12 mouse cellular contexts compared by ENCODE assay signal in genomic region chr19:47188515-47189128, GRCm38 (mm10). TPM values are rescaled to one million over a fixed set of nuclear protein-coding genes. Genes with fewer than 3 reads are reported as not detected.
DNase-seq lines count a peak whose midpoint lies in the region; ATAC-seq and TF ChIP-seq lines count a peak whose summit lies in the region.
"Had no signal": no experiment of that assay in that cellular context is flagged by ENCODE, and none has a peak within 500 bp of the region (broad histone marks: within the 10 kb centered on the region; RNA-seq: fewer than 3 reads in every experiment).

No protein-coding gene starts in this region.

- H3K27me3 ChIP-seq in heart, embryonic 15.5 days = no peaks in the 10 kb centered on the region
- H3K27me3 ChIP-seq in heart, adult 2 months (ENCODE audit: control insufficient read depth, insufficient read depth, low read length) = no peaks in the 10 kb centered on the region
- no peaks in the 10 kb centered on the region for H3K27me3 ChIP-seq in forebrain, embryonic 10.5 days (ENCODE audit: poor library complexity, severe bottlenecking)
- no peaks in the 10 kb centered on the region for H3K27me3 ChIP-seq in midbrain, embryonic 13.5 days

- no peaks in the 10 kb centered on the region for H3K4me1 ChIP-seq in heart, embryonic 15.5 days (replicated peaks)
- H3K4me1 ChIP-seq in heart, adult 2 months (ENCODE audit: control insufficient read depth, insufficient read depth, low read length) = no peaks in the 10 kb centered on the region
- H3K4me1 ChIP-seq in forebrain, embryonic 10.5 days = peaks cover 29% of the 10 kb centered on the region
- peaks cover 18% of the 10 kb centered on the region for H3K4me1 ChIP-seq in midbrain, embryonic 13.5 days (replicated peaks)

- H3K27ac ChIP-seq in heart, embryonic 15.5 days = no peak overlapping the region
- no peak overlapping the region for H3K27ac ChIP-seq in heart, adult 2 months
- peak overlapping the region; percentile 44; the same call in 1 of the 2 replicates for H3K27ac ChIP-seq in forebrain, embryonic 10.5 days
- peak overlapping the region; percentile 56 for H3K27ac ChIP-seq in midbrain, embryonic 13.5 days

- no peak overlapping the region for H3K4me3 ChIP-seq in heart, embryonic 15.5 days
- no peak overlapping the region for H3K4me3 ChIP-seq in heart, adult 2 months
- no peak overlapping the region for H3K4me3 ChIP-seq in forebrain, embryonic 10.5 days
- H3K4me3 ChIP-seq in midbrain, embryonic 13.5 days (replicated peaks) = no peak overlapping the region

- no peaks in the 10 kb centered on the region for H3K9me3 ChIP-seq in heart, embryonic 15.5 days (replicated peaks)
- no peaks in the 10 kb centered on the region for H3K9me3 ChIP-seq in forebrain, embryonic 10.5 days
- no peaks in the 10 kb centered on the region for H3K9me3 ChIP-seq in midbrain, embryonic 13.5 days

- TF ChIP-seq CTCF in heart, adult 2 months (IDR thresholded peaks at IDR 0.05) = no peak

- no peak overlapping the region for H3K9ac ChIP-seq in heart, embryonic 15.5 days
- H3K9ac ChIP-seq in heart, adult 2 months (ENCODE audit: low read depth, low read length) = no peak overlapping the region
- no peak overlapping the region for H3K9ac ChIP-seq in midbrain, embryonic 13.5 days (replicated peaks)

- WGBS in heart, embryonic 15.5 days = 64% methylated on average over 11 of the region's 11 CpGs
- WGBS in heart, adult 2 months = 64% methylated on average over 11 of the region's 11 CpGs
- 80% methylated on average over 11 of the region's 11 CpGs for WGBS in forebrain, embryonic 10.5 days
- 71% methylated on average over 11 of the region's 11 CpGs for whole genome bisulfite sequencing in midbrain, embryonic 13.5 days

- TF ChIP-seq EP300 in heart, adult 2 months (IDR thresholded peaks at IDR 0.05; ENCODE audit: insufficient read depth, low read depth, low read length) = no peak

- no peak for DNase-seq in heart, adult 2 months
- DNase-seq in cerebellum, adult 11 months = peak; percentile 66
- DNase-seq in forebrain, embryonic 10.5 days (ENCODE audit: extremely low spot score, low spot score) = no peak
- DNase-seq in urinary bladder, adult 2 months (ENCODE audit: low spot score) = no peak
- DNase-seq in ovary, adult 18-20 months (ENCODE audit: low spot score) = no peak
- no peak for DNase-seq in kidney, postnatal 36 days
- DNase-seq: kidney, adult 18-20 months; thymus, postnatal 36 days had no signal

- no peak for TF ChIP-seq POLR2A in heart, adult 2 months (IDR thresholded peaks at IDR 0.05; ENCODE audit: insufficient read depth, low read depth, low read length)

- no peaks in the 10 kb centered on the region for H3K36me3 ChIP-seq in heart, embryonic 15.5 days
- no peaks in the 10 kb centered on the region for H3K36me3 ChIP-seq in heart, adult 2 months (ENCODE audit: control insufficient read depth, insufficient read depth, low read length)
- no peaks in the 10 kb centered on the region for H3K36me3 ChIP-seq in forebrain, embryonic 10.5 days (replicated peaks)
- no peaks in the 10 kb centered on the region for H3K36me3 ChIP-seq in midbrain, embryonic 13.5 days

- peak; percentile 64; the same call in 1 of the 2 replicates for ATAC-seq in heart, embryonic 15.5 days (replicated peaks; ENCODE audit: insufficient number of reproducible peaks, insufficient read depth, low FRiP score, low read depth)
- peak; percentile 82 for ATAC-seq in midbrain, embryonic 13.5 days

- H3K79me2 ChIP-seq in heart, adult 2 months (replicated peaks; ENCODE audit: control insufficient read depth, insufficient read depth, low read length) = no peaks in the 10 kb centered on the region

- H3K4me2 ChIP-seq in heart, embryonic 15.5 days = no peak overlapping the region
- no peak overlapping the region for H3K4me2 ChIP-seq in midbrain, embryonic 13.5 days (replicated peaks)
- H3K4me2 ChIP-seq: liver, embryonic 11.5 days had no signal

- intact Hi-C loops in heart, adult 2 months (cut with DNase I) = no loop called here

RNA-seq across cellular contexts. Expression of gene Neurl1a, which starts 10.0 kb away (rescaled TPM):
- polyA plus RNA-seq in heart, embryonic 15.5 days (2015; fragmentation: Nextera tagmentation; extraction: Ambion mirVana) = 1.2 and 2.3 TPM in 2 replicates
- 1 to 10 TPM; 1.5 to 1.7 TPM for total RNA-seq in heart, adult 2 months (2021)
- polyA plus RNA-seq in heart, adult 2 months (2012; rRNA removed) = 1.1 and 2.5 TPM in 2 replicates
- 4.1 and 5.2 TPM in 2 replicates for polyA plus RNA-seq in forebrain, embryonic 10.5 days (2016; fragmentation: Nextera tagmentation; extraction: Ambion mirVana)
- 4.6 and 5.9 TPM in 2 replicates for polyA plus RNA-seq in midbrain, embryonic 13.5 days (2015; fragmentation: Nextera tagmentation; extraction: Ambion mirVana)
- 22.5 and 31.0 TPM in 2 replicates for polyA plus RNA-seq in urinary bladder, adult 2 months (2012; rRNA removed)

RNA-seq across cellular contexts. Expression of gene Calhm3, which starts 31.1 kb away (rescaled TPM):
- not detected in 2 replicates for polyA plus RNA-seq in heart, embryonic 15.5 days (2015; fragmentation: Nextera tagmentation; extraction: Ambion mirVana)
- not detected for total RNA-seq in heart, adult 2 months (2021)
- not detected in 2 replicates for polyA plus RNA-seq in heart, adult 2 months (2012; rRNA removed)
- polyA plus RNA-seq in forebrain, embryonic 10.5 days (2016; fragmentation: Nextera tagmentation; extraction: Ambion mirVana) = not detected in 2 replicates
- not detected in 2 replicates for polyA plus RNA-seq in midbrain, embryonic 13.5 days (2015; fragmentation: Nextera tagmentation; extraction: Ambion mirVana)
- polyA plus RNA-seq in urinary bladder, adult 2 months (2012; rRNA removed) = not detected in 2 replicates
- polyA plus RNA-seq: liver, embryonic 11.5 days; neural tube, embryonic 11.5 days had no signal

RNA-seq across cellular contexts. Expression of gene Calhm1, which starts 44.6 kb away (rescaled TPM):
- not detected in 2 replicates for polyA plus RNA-seq in heart, embryonic 15.5 days (2015; fragmentation: Nextera tagmentation; extraction: Ambion mirVana)
- total RNA-seq in heart, adult 2 months (2021) = not detected
- polyA plus RNA-seq in heart, adult 2 months (2012; rRNA removed) = not detected in 2 replicates
- polyA plus RNA-seq in forebrain, embryonic 10.5 days (2016; fragmentation: Nextera tagmentation; extraction: Ambion mirVana) = not detected in 2 replicates
- not detected in 2 replicates for polyA plus RNA-seq in midbrain, embryonic 13.5 days (2015; fragmentation: Nextera tagmentation; extraction: Ambion mirVana)
- polyA plus RNA-seq in urinary bladder, adult 2 months (2012; rRNA removed) = not detected in 2 replicates
- polyA plus RNA-seq: liver, embryonic 11.5 days; neural tube, embryonic 11.5 days had no signal

RNA-seq across cellular contexts. Expression of gene Calhm2, which starts 50.5 kb away (rescaled TPM):
- 4.6 and 6.5 TPM in 2 replicates for polyA plus RNA-seq in heart, embryonic 15.5 days (2015; fragmentation: Nextera tagmentation; extraction: Ambion mirVana)
- 1 to 10 TPM; 3.7 to 4.5 TPM for total RNA-seq in heart, adult 2 months (2021)
- polyA plus RNA-seq in heart, adult 2 months (2012; rRNA removed) = 7.1 and 7.5 TPM in 2 replicates
- 1.8 and 1.9 TPM in 2 replicates for polyA plus RNA-seq in forebrain, embryonic 10.5 days (2016; fragmentation: Nextera tagmentation; extraction: Ambion mirVana)
- 0.82 and 1.0 TPM in 2 replicates for polyA plus RNA-seq in midbrain, embryonic 13.5 days (2015; fragmentation: Nextera tagmentation; extraction: Ambion mirVana)
- polyA plus RNA-seq in urinary bladder, adult 2 months (2012; rRNA removed) = 16.2 and 16.9 TPM in 2 replicates

Comparison
In these comparisons a context has a peak if more than half of its experiments do, and no peak if none do; other contexts are left out.
1. H3K27ac ChIP-seq: peak in forebrain, embryonic 10.5 days (single experiment) and midbrain, embryonic 13.5 days (single experiment); none in heart, embryonic 15.5 days (single experiment) and heart, adult 2 months (single experiment).